In genomic region chr10:42825923-42826322, GRCm38 (mm10) we compare ENCODE assay signal across 28 mouse cellular contexts. TPM values are rescaled to one million over a fixed set of nuclear protein-coding genes. Genes with fewer than 3 reads are reported as not detected.
DNase-seq lines count a peak whose midpoint lies in the region; ATAC-seq and TF ChIP-seq lines count a peak whose summit lies in the region.
"Had no signal": no experiment of that assay in that cellular context is flagged by ENCODE, and none has a peak within 500 bp of the region (broad histone marks: within the 10 kb centered on the region; RNA-seq: fewer than 3 reads in every experiment).

No protein-coding gene starts in this region.

- no peak for TF ChIP-seq POLR2A in spleen, adult 2 months (IDR thresholded peaks at IDR 0.05; ENCODE audit: low read depth, low read length)

- peak; percentile 17 for DNase-seq in kidney, adult 11 months
- DNase-seq in kidney, postnatal 36 days: no peak
- no peak for DNase-seq in liver, postnatal 0 days
- no peak for DNase-seq in liver, embryonic 11.5 days (ENCODE audit: low spot score)
- DNase-seq in spleen, adult 2 months (ENCODE audit: low read depth in 1 of 2, low spot score in 2 of 2): peak in 1 of 2 experiments; percentile 51
- DNase-seq in spleen, adult 12 weeks (ENCODE audit: low spot score): no peak
- DNase-seq in splenic B cell, adult 2 months (ENCODE audit: low read depth, low spot score): peak; percentile 74
- DNase-seq: adrenal gland, adult 2 months; cerebellum, adult 11-12 months; cerebellum, postnatal 10 days; gastrocnemius, postnatal 25 days; heart, adult 18-20 months; heart, postnatal 14 days; liver, embryonic 13.5 days; retina, postnatal 1 day; right cerebral cortex, postnatal 25 days; thymus, postnatal 25 days had no signal

- H3K4me1 ChIP-seq in liver, postnatal 0 days (ENCODE audit: insufficient read depth): no peaks in the 10 kb centered on the region
- H3K4me1 ChIP-seq in liver, embryonic 11.5 days (replicated peaks; ENCODE audit: control insufficient read depth, insufficient read depth, low read length): no peaks in the 10 kb centered on the region
- H3K4me1 ChIP-seq in spleen, adult 2 months (ENCODE audit: control insufficient read depth, insufficient read depth, insufficient read length): peaks cover under 1% of the 10 kb centered on the region; the same call in 1 of the 2 replicates
- H3K4me1 ChIP-seq: embryonic facial prominence, embryonic 12.5 days; forebrain, embryonic 12.5 days; heart, embryonic 12.5 days; hindbrain, embryonic 13.5 days; limb, embryonic 13.5 days; liver, embryonic 13.5 days; lung, embryonic 15.5 days; neural tube, embryonic 12.5 days had no signal

- H3K4me3 ChIP-seq in liver, postnatal 0 days (ENCODE audit: low read depth, low read length): no peak overlapping the region
- H3K4me3 ChIP-seq in liver, embryonic 11.5 days (ENCODE audit: low read depth, low read length): no peak overlapping the region
- no peak overlapping the region for H3K4me3 ChIP-seq in spleen, adult 2 months (ENCODE audit: extremely low read depth, insufficient read depth, insufficient read length)
- H3K4me3 ChIP-seq: embryonic facial prominence, embryonic 12.5 days; forebrain, embryonic 12.5 days; heart, embryonic 12.5 days; hindbrain, embryonic 13.5 days; limb, embryonic 13.5 days; liver, embryonic 13.5 days; lung, embryonic 15.5 days; midbrain, embryonic 12.5 days; neural tube, embryonic 12.5 days had no signal

- TF ChIP-seq CTCF in liver, postnatal 0 days (IDR thresholded peaks at IDR 0.05; ENCODE audit: low read depth): no peak
- no peak for TF ChIP-seq CTCF in spleen, adult 2 months (IDR thresholded peaks at IDR 0.05; ENCODE audit: extremely low read depth, insufficient read depth, insufficient read length, insufficient replicate concordance)

- 77% methylated on average over 6 of the region's 6 CpGs for WGBS in liver, postnatal 0 days (ENCODE audit: insufficient replicate concordance)
- WGBS in liver, embryonic 11.5 days: 95% methylated on average over 6 of the region's 6 CpGs
- WGBS in spleen, adult 2 months: 46% methylated on average over 6 of the region's 6 CpGs

- no peak overlapping the region for H3K4me2 ChIP-seq in liver, postnatal 0 days (ENCODE audit: low read depth, low read length)
- no peak overlapping the region for H3K4me2 ChIP-seq in liver, embryonic 11.5 days
- H3K4me2 ChIP-seq: embryonic facial prominence, embryonic 12.5 days; forebrain, embryonic 12.5 days; heart, embryonic 12.5 days; hindbrain, embryonic 13.5 days; limb, embryonic 13.5 days; liver, embryonic 13.5 days; lung, embryonic 15.5 days; midbrain, embryonic 12.5 days; neural tube, embryonic 12.5 days had no signal

- peak overlapping the region; percentile 44 for H3K27ac ChIP-seq in liver, postnatal 0 days (ENCODE audit: low read depth)
- no peak overlapping the region for H3K27ac ChIP-seq in liver, embryonic 11.5 days (ENCODE audit: low read depth, low read length)
- peak overlapping the region; percentile 69 for H3K27ac ChIP-seq in spleen, adult 2 months (ENCODE audit: insufficient read depth, low read length)
- H3K27ac ChIP-seq: embryonic facial prominence, embryonic 12.5 days; forebrain, embryonic 12.5 days; limb, embryonic 13.5 days; liver, embryonic 13.5 days; lung, embryonic 15.5 days; midbrain, embryonic 12.5 days; neural tube, embryonic 12.5 days had no signal

- peak; percentile 31; the same call in 1 of the 2 replicates for ATAC-seq in liver, postnatal 0 days
- ATAC-seq in liver, embryonic 11.5 days (replicated peaks; ENCODE audit: low FRiP score): no peak
- ATAC-seq in erythroid progenitor cell, adult 5-6 weeks (replicated peaks; ENCODE audit: low FRiP score, poor library complexity, severe bottlenecking): no peak
- ATAC-seq: Patski had no signal

- peaks cover 52% of the 10 kb centered on the region for H3K36me3 ChIP-seq in liver, postnatal 0 days (replicated peaks; ENCODE audit: insufficient read depth, low read length)
- peaks cover 22% of the 10 kb centered on the region for H3K36me3 ChIP-seq in liver, embryonic 11.5 days (ENCODE audit: control insufficient read depth, insufficient read depth, low read length)
- peaks cover 14% of the 10 kb centered on the region for H3K36me3 ChIP-seq in spleen, adult 2 months (ENCODE audit: control insufficient read depth, insufficient read depth, low read length)
- H3K36me3 ChIP-seq in splenic B cell, adult 2 months (ENCODE audit: control insufficient read depth, insufficient read depth, low read length, poor library complexity, severe bottlenecking): peaks cover 3% of the 10 kb centered on the region; the same call in 1 of the 2 replicates

- H3K9me3 ChIP-seq in liver, postnatal 0 days (ENCODE audit: low read length): no peaks in the 10 kb centered on the region
- no peaks in the 10 kb centered on the region for H3K9me3 ChIP-seq in liver, embryonic 11.5 days (ENCODE audit: control insufficient read depth, low read length)
- H3K9me3 ChIP-seq: embryonic facial prominence, embryonic 12.5 days; forebrain, embryonic 12.5 days; G1E; heart, embryonic 12.5 days; hindbrain, embryonic 13.5 days; limb, embryonic 13.5 days; liver, embryonic 13.5 days; lung, embryonic 15.5 days; midbrain, embryonic 12.5 days; neural tube, embryonic 12.5 days had no signal

- no peak for TF ChIP-seq EP300 in liver, postnatal 0 days (IDR thresholded peaks at IDR 0.05; ENCODE audit: low read depth)

- no peak overlapping the region for H3K9ac ChIP-seq in liver, postnatal 0 days (replicated peaks)
- no peak overlapping the region for H3K9ac ChIP-seq in liver, embryonic 11.5 days (ENCODE audit: low read depth, low read length)
- H3K9ac ChIP-seq: embryonic facial prominence, embryonic 12.5 days; forebrain, embryonic 12.5 days; heart, embryonic 12.5 days; hindbrain, embryonic 13.5 days; limb, embryonic 13.5 days; liver, embryonic 13.5 days; lung, embryonic 15.5 days; midbrain, embryonic 12.5 days; neural tube, embryonic 12.5 days had no signal

- H3K27me3 ChIP-seq in liver, postnatal 0 days (ENCODE audit: insufficient read depth, low read length): no peaks in the 10 kb centered on the region
- no peaks in the 10 kb centered on the region for H3K27me3 ChIP-seq in liver, embryonic 11.5 days (replicated peaks; ENCODE audit: control insufficient read depth, insufficient read depth, low read length)
- no peaks in the 10 kb centered on the region for H3K27me3 ChIP-seq in spleen, adult 2 months (ENCODE audit: control insufficient read depth, insufficient read depth, low read length)
- no peaks in the 10 kb centered on the region for H3K27me3 ChIP-seq in splenic B cell, adult 2 months (ENCODE audit: control insufficient read depth, insufficient read depth, low read length, poor library complexity, severe bottlenecking)
- H3K27me3 ChIP-seq: embryonic facial prominence, embryonic 12.5 days; forebrain, embryonic 12.5 days; heart, embryonic 12.5 days; hindbrain, embryonic 13.5 days; limb, embryonic 13.5 days; liver, embryonic 13.5 days; lung, embryonic 15.5 days; neural tube, embryonic 12.5 days; Patski had no signal

RNA-seq across cellular contexts. Expression of gene Scml4, which starts 34.2 kb away (rescaled TPM):
- 0.43 and 0.49 TPM in 2 replicates for polyA plus RNA-seq in liver, postnatal 0 days (2015; fragmentation: Nextera tagmentation; extraction: Ambion mirVana)
- polyA plus RNA-seq in liver, embryonic 11.5 days (2014; fragmentation: Nextera tagmentation; extraction: Ambion mirVana): 0.16 and 0.40 TPM in 2 replicates
- 24.6 and 34.7 TPM in 2 replicates for polyA plus RNA-seq in spleen, adult 2 months (2012; rRNA removed)
- total RNA-seq in erythroid progenitor cell, adult 5-6 weeks (2015; ENCODE audit: low replicate concordance): 2.5 TPM in 1 of 2 replicates, not detected in the other
- 1.1 and 2.7 TPM in 2 replicates for total RNA-seq in erythroid progenitor cell, adult 5-6 weeks (2017; ENCODE audit: low replicate concordance)
- total RNA-seq: G1E had no signal
- polyA plus RNA-seq: G1E had no signal

Comparison
In these comparisons a context has a peak if more than half of its experiments do, and no peak if none do; other contexts are left out.
1. DNase-seq: peak in kidney, adult 11 months (single experiment) and splenic B cell, adult 2 months (single experiment); none in kidney, postnatal 36 days (0 of 2), liver, postnatal 0 days (single experiment), liver, embryonic 11.5 days (single experiment) and spleen, adult 12 weeks (single experiment).
2. RNA of gene Scml4, which starts 34.2 kb away (polyA plus RNA-seq): 24.6 to 34.7 TPM in spleen, adult 2 months; 0.43 to 0.49 TPM in liver, postnatal 0 days and 0.16 to 0.40 TPM in liver, embryonic 11.5 days; every median in the first group is over 10 times any median in the second.